Mouse (Mus musculus): ENCODE results near the gene Ralgapa2. TPM values are rescaled to one million over a fixed set of nuclear protein-coding genes. Genes with fewer than 3 reads are reported as not detected.

Ralgapa2 gene
- polyA plus RNA-seq, 1 experiment from 2014 or later, result 6.5 TPM

- H3K4me1 ChIP-seq, result no peaks in the 10 kb centered on the region
- no peaks in the 10 kb centered on the region for H3K27me3 ChIP-seq (replicated peaks)
- no peak overlapping the region for H3K4me3 ChIP-seq
- H3K9ac ChIP-seq, result no peak overlapping the region
- H3K36me3 ChIP-seq, result peaks cover 55% of the 10 kb centered on the region
- H3K9me3 ChIP-seq, result no peaks in the 10 kb centered on the region
- WGBS, result 75% methylated on average over 5 of the region's 5 CpGs
- no peak overlapping the region for H3K4me2 ChIP-seq
- ATAC-seq (ENCODE audit: extremely low read depth, insufficient number of reproducible peaks, low FRiP score, low TSS enrichment), result no peak
- no peak overlapping the region for H3K27ac ChIP-seq (replicated peaks)
Observed at GRCm38 (mm10) chr2:146350230-146350629, 161.9 kb downstream of the Ralgapa2 start.

- no peak for ATAC-seq (ENCODE audit: extremely low read depth, insufficient number of reproducible peaks, low FRiP score, low TSS enrichment)
- H3K4me2 ChIP-seq, result no peak overlapping the region
- H3K27ac ChIP-seq (replicated peaks), result no peak overlapping the region
- H3K9ac ChIP-seq, result no peak overlapping the region
- H3K4me3 ChIP-seq, result no peak overlapping the region
- peaks cover 67% of the 10 kb centered on the region for H3K36me3 ChIP-seq
- H3K27me3 ChIP-seq (replicated peaks), result no peaks in the 10 kb centered on the region
- H3K4me1 ChIP-seq, result no peaks in the 10 kb centered on the region
- 90% methylated on average over 2 of the region's 2 CpGs for WGBS
- H3K9me3 ChIP-seq, result no peaks in the 10 kb centered on the region
Observed at GRCm38 (mm10) chr2:146347942-146348341, 164.2 kb downstream of the Ralgapa2 start.

- H3K27ac ChIP-seq (replicated peaks), result no peak overlapping the region
- no peak overlapping the region for H3K4me2 ChIP-seq
- H3K9me3 ChIP-seq, result no peaks in the 10 kb centered on the region
- no peak overlapping the region for H3K4me3 ChIP-seq
- no peak overlapping the region for H3K9ac ChIP-seq
- WGBS, result 91% methylated on average over 4 of the region's 4 CpGs
- ATAC-seq (ENCODE audit: extremely low read depth, insufficient number of reproducible peaks, low FRiP score, low TSS enrichment), result no peak
- no peaks in the 10 kb centered on the region for H3K4me1 ChIP-seq
- H3K27me3 ChIP-seq (replicated peaks), result no peaks in the 10 kb centered on the region
- peaks cover 38% of the 10 kb centered on the region for H3K36me3 ChIP-seq
Observed at GRCm38 (mm10) chr2:146340090-146340489, 172.1 kb downstream of the Ralgapa2 start.

DNA sequence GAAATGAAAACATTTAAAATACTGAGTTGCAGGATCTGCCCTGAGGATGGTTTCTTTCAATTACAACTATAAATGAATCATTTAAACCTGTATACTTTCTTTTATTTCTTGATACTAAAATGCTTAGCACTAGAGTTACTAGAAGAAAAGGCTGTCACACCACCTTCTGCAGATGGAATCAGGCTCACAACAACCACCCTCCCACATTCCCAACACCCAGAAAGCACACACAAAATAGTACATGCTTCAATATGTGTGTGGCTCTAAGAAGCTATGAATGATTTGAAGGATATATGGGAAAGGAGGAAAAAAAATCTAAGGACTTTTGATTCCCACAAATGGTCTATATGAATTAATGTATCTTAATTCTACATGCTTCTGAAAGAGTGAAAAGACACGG, 174.6 kb downstream of the Ralgapa2 start:
- Histone ChIP-seq H3K36me3 (peaks cover 30% of the 10 kb centered on the region), H3K4me3 (no peak overlapping the region), H3K4me1 (no peaks in the 10 kb centered on the region), H3K9me3 (no peaks in the 10 kb centered on the region), H3K4me2 (no peak overlapping the region), H3K9ac (no peak overlapping the region), H3K27ac (replicated peaks) (no peak overlapping the region), H3K27me3 (replicated peaks) (no peaks in the 10 kb centered on the region)
- WGBS, result 53% methylated on average over 1 of the region's 1 CpGs
- no peak for ATAC-seq (ENCODE audit: extremely low read depth, insufficient number of reproducible peaks, low FRiP score, low TSS enrichment)

DNA sequence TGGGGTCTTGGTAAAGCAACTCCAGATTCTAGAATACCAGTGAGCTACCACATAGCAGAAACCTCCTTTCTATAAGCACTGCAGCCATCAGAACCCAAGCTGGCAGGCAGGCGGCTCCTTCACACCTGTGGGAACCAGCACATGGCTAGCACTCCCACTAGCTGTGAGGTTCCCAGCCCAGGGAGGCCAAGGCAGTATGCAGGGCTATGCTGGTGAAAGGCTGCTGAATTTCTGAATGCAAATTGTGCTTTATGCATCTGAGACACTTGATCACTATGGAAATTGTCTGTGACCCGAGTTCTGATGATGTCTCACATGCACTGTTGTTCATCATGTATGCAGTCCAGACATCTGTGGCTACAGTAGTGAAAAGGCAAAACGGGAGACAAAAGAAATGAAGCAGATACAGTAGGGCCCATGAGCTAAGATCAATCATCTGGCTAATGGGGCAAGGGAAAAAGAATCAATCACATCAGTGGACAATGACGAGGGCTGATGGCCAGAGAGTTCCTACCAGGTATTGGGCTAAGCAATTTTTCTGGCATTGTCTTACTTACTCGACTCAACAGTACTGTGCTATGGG, 180.2 kb downstream of the Ralgapa2 start:
- Histone ChIP-seq H3K4me3 (no peak overlapping the region), H3K4me2 (no peak overlapping the region), H3K9ac (no peak overlapping the region), H3K36me3 (peaks cover 13% of the 10 kb centered on the region; the same call in 1 of the 2 replicates), H3K9me3 (no peaks in the 10 kb centered on the region), H3K27ac (replicated peaks) (no peak overlapping the region), H3K4me1 (no peaks in the 10 kb centered on the region), H3K27me3 (replicated peaks) (no peaks in the 10 kb centered on the region)
- ATAC-seq (ENCODE audit: extremely low read depth, insufficient number of reproducible peaks, low FRiP score, low TSS enrichment), result no peak
- WGBS, result 70% methylated on average over 5 of the region's 5 CpGs

DNA sequence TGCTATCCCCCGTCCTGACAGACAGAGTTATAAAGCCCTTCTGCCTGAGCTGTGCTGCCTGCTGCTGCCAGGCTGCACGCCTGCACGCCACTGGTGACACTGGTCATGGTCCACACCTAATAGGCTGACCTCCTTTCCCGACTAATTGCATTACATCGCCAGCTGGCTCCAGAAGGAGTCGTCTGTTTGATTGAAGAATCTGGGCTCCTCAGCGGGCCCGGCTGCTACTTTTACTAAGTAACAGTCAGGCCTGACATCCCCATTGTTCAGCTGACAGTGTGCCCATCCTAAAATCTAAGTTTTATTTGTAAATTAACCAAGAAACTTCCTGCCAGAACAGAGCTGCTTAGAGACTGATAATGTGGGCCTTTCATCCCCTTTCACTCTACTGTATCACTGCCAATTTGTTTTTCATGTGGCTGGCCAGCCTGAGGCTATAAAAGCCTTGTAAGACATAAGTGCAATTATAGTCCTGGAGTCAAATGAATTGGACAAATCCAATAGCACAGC, 181.3 kb downstream of the Ralgapa2 start:
- peaks cover 16% of the 10 kb centered on the region; the same call in 1 of the 2 replicates for H3K36me3 ChIP-seq
- WGBS, result 64% methylated on average over 8 of the region's 8 CpGs
- H3K4me1 ChIP-seq, result no peaks in the 10 kb centered on the region
- no peak overlapping the region for H3K27ac ChIP-seq (replicated peaks)
- H3K4me2 ChIP-seq, result no peak overlapping the region
- no peaks in the 10 kb centered on the region for H3K9me3 ChIP-seq
- no peak for ATAC-seq (ENCODE audit: extremely low read depth, insufficient number of reproducible peaks, low FRiP score, low TSS enrichment)
- no peak overlapping the region for H3K4me3 ChIP-seq
- H3K27me3 ChIP-seq (replicated peaks), result no peaks in the 10 kb centered on the region
- H3K9ac ChIP-seq, result no peak overlapping the region

GRCm38 (mm10) chr2:146330101-146330500, 182.0 kb downstream of the Ralgapa2 start:
- peaks cover 16% of the 10 kb centered on the region; the same call in 1 of the 2 replicates for H3K36me3 ChIP-seq
- no peak overlapping the region for H3K4me3 ChIP-seq
- ATAC-seq (ENCODE audit: extremely low read depth, insufficient number of reproducible peaks, low FRiP score, low TSS enrichment), result no peak
- H3K27ac ChIP-seq (replicated peaks), result no peak overlapping the region
- no peak overlapping the region for H3K4me2 ChIP-seq
- WGBS, result 77% methylated on average over 1 of the region's 1 CpGs
- H3K4me1 ChIP-seq, result no peaks in the 10 kb centered on the region
- H3K9ac ChIP-seq, result no peak overlapping the region
- H3K27me3 ChIP-seq (replicated peaks), result no peaks in the 10 kb centered on the region
- H3K9me3 ChIP-seq, result no peaks in the 10 kb centered on the region

- no peak for ATAC-seq (ENCODE audit: extremely low read depth, insufficient number of reproducible peaks, low FRiP score, low TSS enrichment)
- 98% methylated on average over 1 of the region's 1 CpGs for WGBS
Observed at GRCm38 (mm10) chr2:146326654-146327053, 185.5 kb downstream of the Ralgapa2 start.

GRCm38 (mm10) chr2:146324907-146325715, 187.0 kb downstream of the Ralgapa2 start:
- no peaks in the 10 kb centered on the region for H3K27me3 ChIP-seq (replicated peaks)
- no peak overlapping the region for H3K27ac ChIP-seq (replicated peaks)
- no peak for ATAC-seq (ENCODE audit: extremely low read depth, insufficient number of reproducible peaks, low FRiP score, low TSS enrichment)
- H3K4me1 ChIP-seq, result no peaks in the 10 kb centered on the region
- H3K9me3 ChIP-seq, result no peaks in the 10 kb centered on the region
- WGBS, result 76% methylated on average over 15 of the region's 15 CpGs
- no peak overlapping the region for H3K9ac ChIP-seq
- no peak overlapping the region for H3K4me2 ChIP-seq
- peaks cover 14% of the 10 kb centered on the region for H3K36me3 ChIP-seq
- H3K4me3 ChIP-seq, result no peak overlapping the region

More at GRCm38 (mm10) chr2:146326654-146327053, 185.5 kb downstream of the Ralgapa2 start:
- H3K9ac ChIP-seq, result no peak overlapping the region
- no peak overlapping the region for H3K4me3 ChIP-seq
- no peaks in the 10 kb centered on the region for H3K9me3 ChIP-seq
- H3K27me3 ChIP-seq (replicated peaks), result no peaks in the 10 kb centered on the region
- H3K36me3 ChIP-seq, result peaks cover 11% of the 10 kb centered on the region
- no peak overlapping the region for H3K4me2 ChIP-seq
- no peaks in the 10 kb centered on the region for H3K4me1 ChIP-seq
- no peak overlapping the region for H3K27ac ChIP-seq (replicated peaks)

GRCm38 (mm10) chr2:146324140-146324906, 187.8 kb downstream of the Ralgapa2 start:
- no peak overlapping the region for H3K27ac ChIP-seq (replicated peaks)
- no peak for ATAC-seq (ENCODE audit: extremely low read depth, insufficient number of reproducible peaks, low FRiP score, low TSS enrichment)
- H3K9ac ChIP-seq, result no peak overlapping the region
- H3K9me3 ChIP-seq, result no peaks in the 10 kb centered on the region
- H3K27me3 ChIP-seq (replicated peaks), result no peaks in the 10 kb centered on the region
- no peak overlapping the region for H3K4me3 ChIP-seq
- peaks cover 17% of the 10 kb centered on the region for H3K36me3 ChIP-seq
- H3K4me1 ChIP-seq, result no peaks in the 10 kb centered on the region
- H3K4me2 ChIP-seq, result no peak overlapping the region
- 78% methylated on average over 3 of the region's 3 CpGs for WGBS

- ATAC-seq (ENCODE audit: extremely low read depth, insufficient number of reproducible peaks, low FRiP score, low TSS enrichment), result no peak
- Histone ChIP-seq H3K4me1 (no peaks in the 10 kb centered on the region), H3K36me3 (peaks cover 17% of the 10 kb centered on the region)
Observed at GRCm38 (mm10) chr2:146323528-146323927, 188.6 kb downstream of the Ralgapa2 start.

More at GRCm38 (mm10) chr2:146323528-146323927, 188.6 kb downstream of the Ralgapa2 start:
- Histone ChIP-seq H3K27me3 (replicated peaks) (no peaks in the 10 kb centered on the region), H3K4me2 (no peak overlapping the region), H3K27ac (replicated peaks) (no peak overlapping the region), H3K4me3 (no peak overlapping the region), H3K9me3 (no peaks in the 10 kb centered on the region), H3K9ac (no peak overlapping the region)
- 84% methylated on average over 4 of the region's 4 CpGs for whole genome bisulfite sequencing
